Mouse (Mus musculus): Measurements from ENCODE around the gene Pitpnm1.
"Not testable (repeated sequence)": the region's sequence is repeated elsewhere in the genome, so short reads cannot be mapped to it uniquely, and the experiment has no call there.

The Pitpnm1 gene

GRCm38 (mm10) chr19:4099837-4100717 lies at the start of gene Pitpnm1:
Gene Pitpnm1, plus strand, starts transcription at chr19:4099998.
- DNase-seq (ENCODE audit: extremely low spot score, low read depth, low spot score): no peak

GRCm38 (mm10) chr19:4051016-4051415 lies 48.8 kb upstream of the Pitpnm1 start:
- DNase-seq (ENCODE audit: extremely low spot score, low read depth, low spot score): no peak

GRCm38 (mm10) chr19:4051741-4052515 lies 47.9 kb upstream of the Pitpnm1 start:
- no peak for DNase-seq (ENCODE audit: extremely low spot score, low read depth, low spot score)

GRCm38 (mm10) chr19:4052516-4053030 lies 47.2 kb upstream of the Pitpnm1 start:
- no peak for DNase-seq (ENCODE audit: extremely low spot score, low read depth, low spot score)

GRCm38 (mm10) chr19:4054613-4055012 lies 45.2 kb upstream of the Pitpnm1 start:
- no peak for DNase-seq (ENCODE audit: extremely low spot score, low read depth, low spot score)

- no peak for DNase-seq (ENCODE audit: extremely low spot score, low read depth, low spot score)
Measured at GRCm38 (mm10) chr19:4055216-4055946, 44.4 kb upstream of the Pitpnm1 start.

- no peak for DNase-seq (ENCODE audit: extremely low spot score, low read depth, low spot score)
Measured at GRCm38 (mm10) chr19:4055947-4056693, 43.7 kb upstream of the Pitpnm1 start.

- DNase-seq (ENCODE audit: extremely low spot score, low read depth, low spot score): no peak
Measured at GRCm38 (mm10) chr19:4056727-4057126, 43.1 kb upstream of the Pitpnm1 start.

- DNase-seq (ENCODE audit: extremely low spot score, low read depth, low spot score): no peak
Measured at GRCm38 (mm10) chr19:4057389-4057788, 42.4 kb upstream of the Pitpnm1 start.

- DNase-seq (ENCODE audit: extremely low spot score, low read depth, low spot score): no peak
Measured at GRCm38 (mm10) chr19:4057962-4058361, 41.8 kb upstream of the Pitpnm1 start.

- no peak for DNase-seq (ENCODE audit: extremely low spot score, low read depth, low spot score)
Measured at GRCm38 (mm10) chr19:4058581-4058980, 41.2 kb upstream of the Pitpnm1 start.

- no peak for DNase-seq (ENCODE audit: extremely low spot score, low read depth, low spot score)
Measured at GRCm38 (mm10) chr19:4059069-4059740, 40.6 kb upstream of the Pitpnm1 start, which contains the start of gene Gstp3. Gene Gstp3, minus strand, starts transcription at chr19:4059569.

GRCm38 (mm10) chr19:4060044-4060898 lies 39.5 kb upstream of the Pitpnm1 start:
- not testable (repeated sequence) for DNase-seq (ENCODE audit: extremely low spot score, low read depth, low spot score)

- DNase-seq (ENCODE audit: extremely low spot score, low read depth, low spot score): no peak
Measured at GRCm38 (mm10) chr19:4060899-4061465, 38.8 kb upstream of the Pitpnm1 start.

- DNase-seq (ENCODE audit: extremely low spot score, low read depth, low spot score): not testable (repeated sequence)
Measured at GRCm38 (mm10) chr19:4063357-4063756, 36.4 kb upstream of the Pitpnm1 start.

- DNase-seq (ENCODE audit: extremely low spot score, low read depth, low spot score): not testable (repeated sequence)
Measured at GRCm38 (mm10) chr19:4064501-4064900, 35.3 kb upstream of the Pitpnm1 start.

GRCm38 (mm10) chr19:4066280-4066679 lies 33.5 kb upstream of the Pitpnm1 start:
- no peak for DNase-seq (ENCODE audit: extremely low spot score, low read depth, low spot score)

- DNase-seq (ENCODE audit: extremely low spot score, low read depth, low spot score): no peak
Measured at GRCm38 (mm10) chr19:4066877-4067276, 32.9 kb upstream of the Pitpnm1 start.

All from hindlimb bud, embryonic 11.5 days (tissue).